Mouse (Mus musculus) E14TG2a.4 (cell line): ENCODE measurements at regions not wholly inside any gene's neighbourhood (a gene's known extent, or its start where the extent isn't known, plus 50 kb on each side); places are given as distances from the start of the nearest gene placed in this dataset.

Source experiments
- CTCF ChIP-seq: conservative IDR thresholded peaks from 2 replicates; pipeline ENCODE4 v1.5.1; 2014; ENCODE audit warnings: low read length
- POU5F1 ChIP-seq: IDR thresholded peaks from 2 replicates; pipeline ENCODE4 v1.6.1; 2014; ENCODE audit warnings: low read length, borderline replicate concordance

GRCm38 (mm10) chr2:75034708-75035107 is 209.1 kb downstream of the Mtx2 start:
- TF ChIP-seq CTCF (no peak), POU5F1 (no peak)
